11 mouse cellular contexts compared by ENCODE assay signal in genomic region chr10:83914401-83915132, GRCm38 (mm10).
DNase-seq lines count a peak whose midpoint lies in the region; ATAC-seq and TF ChIP-seq lines count a peak whose summit lies in the region.
"Had no signal": no experiment of that assay in that cellular context is flagged by ENCODE, and none has a peak within 500 bp of the region (broad histone marks: within the 10 kb centered on the region; RNA-seq: fewer than 3 reads in every experiment).

No protein-coding gene starts in this region.

- no peaks in the 10 kb centered on the region for H3K79me2 ChIP-seq in CH12.LX (replicated peaks; ENCODE audit: control insufficient read depth, extremely low read depth, insufficient read depth, poor library complexity, severe bottlenecking)

- no peak for DNase-seq in CH12.LX (ENCODE audit: extremely low read depth)
- peak; percentile 77 for DNase-seq in embryo, embryonic 9.5 days (ENCODE audit: extremely low spot score)
- DNase-seq in midbrain, embryonic 14.5 days: peak; percentile 48
- DNase-seq in adrenal gland, postnatal 10 days: no peak
- no peak for DNase-seq in adrenal gland, postnatal 36 days
- DNase-seq in right cerebral cortex, postnatal 36 days (ENCODE audit: low spot score in 2 of 2): no peak
- DNase-seq: gastrocnemius, postnatal 14 days had no signal

- peaks cover 3 to 18% of the 10 kb centered on the region in 2 experiments; a peak in 2 of 4 replicates for H3K4me1 ChIP-seq in CH12.LX (ENCODE audit: control insufficient read depth in 1 of 2, insufficient read depth in 2 of 2)
- H3K4me1 ChIP-seq in hindbrain, embryonic 16.5 days (ENCODE audit: control insufficient read depth, insufficient read depth, low read depth, low read length): peaks cover 3% of the 10 kb centered on the region; the same call in 1 of the 2 replicates
- H3K4me1 ChIP-seq in midbrain, embryonic 14.5 days (ENCODE audit: control insufficient read depth, insufficient read depth, low read length): peaks cover 18% of the 10 kb centered on the region
- H3K4me1 ChIP-seq in liver, embryonic 12.5 days: peaks cover 12% of the 10 kb centered on the region; the same call in 1 of the 2 replicates
- H3K4me1 ChIP-seq: liver, embryonic 15.5 days had no signal

- TF ChIP-seq RAD21 in CH12.LX (IDR thresholded peaks at IDR 0.05; ENCODE audit: low read depth, low read length): no peak

- in situ Hi-C loops in CH12.LX (cut with MboI; ENCODE audit: low pct_ligation_motif_present, low pct_unique_long_range_greater_than_20kb, low sequenced_read_pairs): no loop called here

- no peak for TF ChIP-seq POLR2A in CH12.LX (IDR thresholded peaks at IDR 0.05; ENCODE audit: low read depth, low read length)

- dilution Hi-C loops in CH12.LX (cut with MboI; ENCODE audit: extremely low pct_ligation_motif_present, extremely low pct_unique_long_range_greater_than_20kb, low sequenced_read_pairs): no loop called here

- TF ChIP-seq CTCF in CH12.LX (conservative IDR thresholded peaks at IDR 0.05 in 1 of 2, IDR thresholded peaks at IDR 0.05 in 1 of 2; ENCODE audit: low read depth in 2 of 2, low read length in 2 of 2): no peak

- no peaks in the 10 kb centered on the region for H3K36me3 ChIP-seq in CH12.LX (replicated peaks in 1 of 2; ENCODE audit: control insufficient read depth in 1 of 2, insufficient read depth in 1 of 2, low read length in 1 of 2)
- no peaks in the 10 kb centered on the region for H3K36me3 ChIP-seq in hindbrain, embryonic 16.5 days (ENCODE audit: control insufficient read depth, insufficient read depth, low read length)
- no peaks in the 10 kb centered on the region for H3K36me3 ChIP-seq in midbrain, embryonic 14.5 days (ENCODE audit: control insufficient read depth, insufficient read depth, low read length)
- H3K36me3 ChIP-seq in liver, embryonic 12.5 days: no peaks in the 10 kb centered on the region
- H3K36me3 ChIP-seq: G1E; liver, embryonic 15.5 days had no signal

- H3K27ac ChIP-seq in CH12.LX (ENCODE audit: insufficient read depth, low read depth): no peak overlapping the region
- no peak overlapping the region for H3K27ac ChIP-seq in hindbrain, embryonic 16.5 days (ENCODE audit: low read depth, low read length)
- H3K27ac ChIP-seq in midbrain, embryonic 14.5 days (replicated peaks; ENCODE audit: low read depth, low read length): peak overlapping the region; percentile 37; the same call in 1 of the 2 replicates
- H3K27ac ChIP-seq in liver, embryonic 12.5 days: no peak overlapping the region
- H3K27ac ChIP-seq: liver, embryonic 15.5 days had no signal

- 0 out of 2 replicates have a peak, but pooled peaks have one; percentile 45 for ATAC-seq in hindbrain, embryonic 16.5 days
- ATAC-seq in midbrain, embryonic 14.5 days (ENCODE audit: low FRiP score, low TSS enrichment): no peak
- ATAC-seq in liver, embryonic 12.5 days: no peak

- 19% methylated on average over 12 of the region's 12 CpGs for WGBS in hindbrain, embryonic 16.5 days
- 18% methylated on average over 12 of the region's 12 CpGs for WGBS in midbrain, embryonic 14.5 days
- WGBS in liver, embryonic 12.5 days (ENCODE audit: insufficient replicate concordance): 44% methylated on average over 12 of the region's 12 CpGs

- H3K27me3 ChIP-seq in CH12.LX (replicated peaks): no peaks in the 10 kb centered on the region
- H3K27me3 ChIP-seq in hindbrain, embryonic 16.5 days (replicated peaks; ENCODE audit: control insufficient read depth, insufficient read depth, low read length): no peaks in the 10 kb centered on the region
- no peaks in the 10 kb centered on the region for H3K27me3 ChIP-seq in midbrain, embryonic 14.5 days (ENCODE audit: control insufficient read depth, insufficient read depth, low read length)
- H3K27me3 ChIP-seq in liver, embryonic 12.5 days (replicated peaks): no peaks in the 10 kb centered on the region
- H3K27me3 ChIP-seq: liver, embryonic 15.5 days had no signal

- H3K9me3 ChIP-seq in CH12.LX (replicated peaks; ENCODE audit: low read length): peaks cover 6% of the 10 kb centered on the region
- no peaks in the 10 kb centered on the region for H3K9me3 ChIP-seq in hindbrain, embryonic 16.5 days (ENCODE audit: control insufficient read depth, low read length)
- no peaks in the 10 kb centered on the region; the same call in 1 of the 2 replicates for H3K9me3 ChIP-seq in midbrain, embryonic 14.5 days (ENCODE audit: control insufficient read depth, low read length)
- H3K9me3 ChIP-seq in liver, embryonic 12.5 days (replicated peaks): no peaks in the 10 kb centered on the region
- H3K9me3 ChIP-seq: liver, embryonic 15.5 days had no signal

- no peak overlapping the region for H3K4me2 ChIP-seq in CH12.LX (ENCODE audit: insufficient read depth, low read depth, poor library complexity, severe bottlenecking)
- no peak overlapping the region for H3K4me2 ChIP-seq in hindbrain, embryonic 16.5 days (ENCODE audit: low read length)
- 0 out of 2 replicates have a peak overlapping the region, but pooled peaks have one; percentile 6 for H3K4me2 ChIP-seq in midbrain, embryonic 14.5 days (ENCODE audit: low read length)
- no peak overlapping the region for H3K4me2 ChIP-seq in liver, embryonic 12.5 days
- H3K4me2 ChIP-seq: liver, embryonic 15.5 days had no signal

- H3K4me3 ChIP-seq in CH12.LX (replicated peaks in 1 of 3; ENCODE audit: low read depth in 2 of 3, low read length in 2 of 3, poor library complexity in 1 of 3): no peak overlapping the region
- H3K4me3 ChIP-seq in hindbrain, embryonic 16.5 days (ENCODE audit: low read length): no peak overlapping the region
- H3K4me3 ChIP-seq in midbrain, embryonic 14.5 days (replicated peaks; ENCODE audit: low read depth, low read length): no peak overlapping the region
- H3K4me3 ChIP-seq in liver, embryonic 12.5 days: no peak overlapping the region
- H3K4me3 ChIP-seq: liver, embryonic 15.5 days had no signal

- H3K9ac ChIP-seq in CH12.LX (ENCODE audit: insufficient read depth, low read depth): no peak overlapping the region
- no peak overlapping the region for H3K9ac ChIP-seq in hindbrain, embryonic 16.5 days (ENCODE audit: low read depth, low read length)
- H3K9ac ChIP-seq in midbrain, embryonic 14.5 days (replicated peaks; ENCODE audit: low read length): no peak overlapping the region
- no peak overlapping the region for H3K9ac ChIP-seq in liver, embryonic 12.5 days
- H3K9ac ChIP-seq: liver, embryonic 15.5 days had no signal

- no peak for TF ChIP-seq EP300 in CH12.LX (IDR thresholded peaks at IDR 0.05; ENCODE audit: low read length)

TF ChIP-seq in CH12.LX, 34 proteins besides CTCF, POLR2A, EP300 and RAD21:
- TF ChIP-seq BHLHE40 (IDR thresholded peaks at IDR 0.05; ENCODE audit: low read depth, low read length): 0 out of 2 replicates have a peak, but pooled peaks have one; percentile 9
- TF ChIP-seq E2F4 (IDR thresholded peaks at IDR 0.05; ENCODE audit: insufficient replicate concordance, low read depth, low read length): no peak
- TF ChIP-seq TCF12 (IDR thresholded peaks at IDR 0.05; ENCODE audit: low read depth, low read length): no peak

Comparison
In these comparisons a context has a peak if more than half of its experiments do, and no peak if none do; other contexts are left out.
1. DNase-seq: peak in embryo, embryonic 9.5 days (single experiment) and midbrain, embryonic 14.5 days (single experiment); none in CH12.LX (single experiment), adrenal gland, postnatal 10 days (single experiment), adrenal gland, postnatal 36 days (0 of 2) and right cerebral cortex, postnatal 36 days (0 of 2).